Mouse (Mus musculus) CD4-positive, CD25-positive, alpha-beta regulatory T cell, adult 2 months (primary cell): Measurements from ENCODE around the gene Siae.
A peak's percentile ranks its signal among the peaks of the same experiment; 100 is the strongest.

Experiments
- DNase-seq: peaks from one replicate; pipeline ENCODE4 v3.0.0-alpha.2; 2012; ENCODE audit warnings: low read depth, low spot score

Siae gene

DNA sequence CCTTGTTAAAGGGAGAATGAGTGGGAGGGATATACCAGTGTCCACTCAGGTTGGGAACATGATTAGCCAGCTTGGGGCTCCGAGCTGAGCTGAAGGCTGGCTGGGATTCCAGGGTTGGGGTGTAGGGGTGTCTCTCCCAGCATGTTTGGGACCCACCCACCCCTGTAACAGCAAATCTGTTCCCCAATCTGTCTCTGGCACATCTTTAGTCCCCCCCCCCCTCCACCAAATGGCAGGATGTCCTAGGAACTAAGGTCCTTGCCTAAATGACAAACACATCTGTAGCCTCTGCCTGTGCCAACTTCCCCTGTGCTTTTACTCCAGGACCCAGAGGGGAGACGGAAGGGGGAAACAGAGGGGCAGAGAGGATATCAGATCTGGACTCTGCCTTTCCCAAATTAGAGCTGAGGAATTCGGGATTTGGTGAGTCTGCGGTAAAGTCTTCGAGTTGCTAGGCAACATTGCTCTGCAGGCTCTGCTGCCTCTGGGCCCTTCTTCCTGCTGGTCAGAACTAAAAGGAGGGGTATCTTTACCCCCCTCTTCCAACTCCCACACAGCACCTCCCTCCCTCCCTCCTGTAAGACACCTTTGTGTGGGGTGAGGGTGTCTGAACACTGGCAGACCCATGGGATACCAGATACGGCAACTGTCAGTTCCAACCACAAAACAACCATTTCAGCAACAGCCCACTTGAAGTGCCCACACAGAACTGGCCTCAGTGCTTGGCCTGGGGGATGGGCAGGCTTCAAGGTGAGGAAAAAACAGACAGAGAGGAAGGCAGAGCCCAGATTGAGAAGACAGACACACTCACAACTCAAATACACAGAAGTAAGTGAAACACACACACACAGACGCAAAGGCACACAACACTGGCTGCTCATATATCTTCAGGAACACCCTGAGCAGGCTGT is at the start of gene Siae:
TSS of gene Siae (plus strand) at position 861 of the 911 bp plus-strand sequence.
- DNase-seq = no peak

DNA sequence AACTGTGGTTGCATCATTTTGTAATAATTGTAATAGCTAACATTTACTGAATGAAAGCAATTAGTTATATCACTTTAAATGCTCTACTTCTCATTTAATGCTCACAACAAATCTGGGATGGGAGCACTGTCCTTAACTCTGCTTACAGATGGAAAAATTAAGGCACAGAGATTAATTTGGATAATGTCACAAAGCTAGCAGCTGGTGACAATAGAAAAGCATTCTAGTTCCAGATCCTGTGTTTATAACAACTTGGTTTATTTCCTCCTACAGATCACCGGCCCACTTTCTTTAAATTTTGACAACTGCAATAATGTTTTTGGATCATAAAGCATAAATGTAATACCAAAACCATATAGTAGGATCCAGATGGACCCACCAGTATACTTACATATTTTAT is 49.5 kb upstream of the Siae start:
- DNase-seq = no peak

DNA sequence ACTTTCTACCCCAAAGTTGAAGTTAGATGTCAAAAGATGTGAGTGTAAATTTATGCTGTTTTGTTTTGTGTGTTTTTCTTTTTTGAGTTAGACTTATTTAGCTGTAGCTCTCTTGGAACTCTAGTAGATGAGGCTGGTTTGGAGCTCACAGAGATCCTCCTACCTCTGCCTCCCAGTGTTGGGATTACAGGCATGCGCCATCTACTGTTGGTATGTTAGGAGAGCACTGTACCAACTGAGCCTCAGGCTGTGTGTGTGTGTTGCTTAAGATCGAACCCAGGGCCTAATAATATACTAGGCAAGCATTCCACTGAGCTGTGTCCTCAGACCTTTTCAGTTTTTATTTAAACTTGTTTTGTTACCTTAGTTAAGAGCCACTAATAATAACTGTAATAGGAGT is 43.4 kb upstream of the Siae start:
- peak; percentile 23 for DNase-seq

DNA sequence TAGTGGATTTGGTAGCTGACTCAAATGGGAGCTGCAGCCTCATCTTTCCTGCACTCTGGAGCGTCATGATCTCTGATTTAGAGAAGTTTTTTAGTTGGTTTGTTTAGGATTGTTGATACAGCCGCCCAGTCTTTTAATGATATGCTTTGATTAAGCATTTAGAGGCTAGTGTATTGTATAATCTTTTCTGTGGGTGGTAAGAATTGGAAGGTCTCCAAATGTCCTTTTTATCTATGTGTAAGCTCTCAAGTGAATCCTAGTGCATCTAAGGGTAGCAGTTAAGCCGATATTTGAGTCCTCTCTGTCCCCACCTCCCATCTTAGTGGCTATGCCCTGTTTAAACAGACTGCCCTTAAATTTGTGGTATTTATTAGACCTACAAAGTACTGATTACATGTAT is 41.0 kb upstream of the Siae start:
- DNase-seq = no peak

DNA sequence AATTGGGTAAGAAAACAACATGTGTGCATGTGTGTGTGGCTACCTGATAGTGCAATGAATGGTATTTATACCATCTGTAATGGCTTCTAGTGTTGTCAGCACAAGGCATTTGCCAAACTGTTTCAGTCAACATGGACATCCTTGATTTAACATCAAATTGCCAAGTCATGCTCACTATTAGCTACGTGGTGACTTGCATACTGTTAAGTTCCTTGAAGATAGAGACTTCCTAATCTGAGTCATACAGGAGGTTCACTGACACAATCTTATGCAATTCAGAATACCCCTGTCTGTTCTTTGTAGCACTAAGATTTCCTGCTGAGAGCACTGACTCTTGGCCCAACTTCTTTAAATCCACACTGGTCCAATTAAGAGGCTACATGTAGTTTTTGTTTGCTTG is 38.0 kb upstream of the Siae start:
- no peak for DNase-seq

DNA sequence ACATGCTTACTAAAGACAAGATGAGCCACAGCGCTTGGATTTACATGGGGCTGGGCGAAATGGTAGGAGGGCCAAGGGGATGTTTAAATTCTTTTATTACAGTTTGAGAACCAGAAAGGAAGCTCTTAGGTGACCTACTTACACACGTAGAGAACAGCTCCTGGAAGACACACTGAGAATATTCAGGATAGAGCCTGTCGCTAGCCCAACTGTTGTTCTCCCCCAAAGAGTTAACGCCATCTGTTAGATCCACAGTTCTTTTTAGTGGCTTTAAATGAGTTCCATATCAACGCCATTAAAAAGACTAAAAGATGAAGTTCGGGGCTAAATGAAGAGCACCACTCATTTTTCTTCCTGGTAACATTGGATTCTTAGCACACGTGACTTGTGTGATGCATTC is 36.5 kb upstream of the Siae start:
- DNase-seq = no peak

DNA sequence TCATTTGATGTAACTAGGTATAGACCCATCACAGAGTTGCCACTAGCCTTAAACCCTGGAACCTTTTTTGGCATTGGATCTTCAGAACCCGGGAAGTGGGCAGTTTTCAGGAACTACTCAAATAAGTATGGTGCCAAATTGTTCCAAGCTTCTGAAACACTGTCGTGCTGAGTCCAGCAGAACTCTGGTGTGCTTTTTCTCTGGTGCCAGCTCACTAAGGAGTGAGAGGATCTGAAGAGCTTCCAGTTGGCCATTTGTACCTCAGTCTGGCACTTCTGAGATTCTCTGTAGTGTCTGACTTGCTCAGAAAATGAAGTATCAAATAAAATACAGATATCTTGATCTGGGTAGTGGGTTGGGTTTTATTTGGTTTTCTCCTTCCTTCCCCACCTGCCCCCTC is 35.5 kb upstream of the Siae start:
- DNase-seq = no peak

DNA sequence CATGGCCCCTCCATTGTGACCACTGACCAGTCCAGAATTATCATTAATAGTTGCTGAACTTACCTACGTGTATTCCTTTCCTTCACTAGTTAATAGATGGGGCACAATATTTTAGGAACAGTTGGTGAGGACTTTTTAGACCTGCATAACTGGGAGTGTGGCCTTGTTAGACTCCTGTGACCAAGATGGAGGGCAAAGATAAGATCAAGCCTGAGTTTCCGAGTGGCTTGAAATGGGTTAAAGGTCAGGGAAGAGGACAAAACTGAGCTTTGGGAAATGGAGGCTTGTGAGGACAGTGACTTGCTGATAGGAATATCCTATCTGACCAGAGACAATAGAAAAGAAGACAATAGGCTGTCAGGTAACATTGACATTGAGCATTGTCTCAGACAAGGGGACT is 30.0 kb upstream of the Siae start:
- no peak for DNase-seq

DNA sequence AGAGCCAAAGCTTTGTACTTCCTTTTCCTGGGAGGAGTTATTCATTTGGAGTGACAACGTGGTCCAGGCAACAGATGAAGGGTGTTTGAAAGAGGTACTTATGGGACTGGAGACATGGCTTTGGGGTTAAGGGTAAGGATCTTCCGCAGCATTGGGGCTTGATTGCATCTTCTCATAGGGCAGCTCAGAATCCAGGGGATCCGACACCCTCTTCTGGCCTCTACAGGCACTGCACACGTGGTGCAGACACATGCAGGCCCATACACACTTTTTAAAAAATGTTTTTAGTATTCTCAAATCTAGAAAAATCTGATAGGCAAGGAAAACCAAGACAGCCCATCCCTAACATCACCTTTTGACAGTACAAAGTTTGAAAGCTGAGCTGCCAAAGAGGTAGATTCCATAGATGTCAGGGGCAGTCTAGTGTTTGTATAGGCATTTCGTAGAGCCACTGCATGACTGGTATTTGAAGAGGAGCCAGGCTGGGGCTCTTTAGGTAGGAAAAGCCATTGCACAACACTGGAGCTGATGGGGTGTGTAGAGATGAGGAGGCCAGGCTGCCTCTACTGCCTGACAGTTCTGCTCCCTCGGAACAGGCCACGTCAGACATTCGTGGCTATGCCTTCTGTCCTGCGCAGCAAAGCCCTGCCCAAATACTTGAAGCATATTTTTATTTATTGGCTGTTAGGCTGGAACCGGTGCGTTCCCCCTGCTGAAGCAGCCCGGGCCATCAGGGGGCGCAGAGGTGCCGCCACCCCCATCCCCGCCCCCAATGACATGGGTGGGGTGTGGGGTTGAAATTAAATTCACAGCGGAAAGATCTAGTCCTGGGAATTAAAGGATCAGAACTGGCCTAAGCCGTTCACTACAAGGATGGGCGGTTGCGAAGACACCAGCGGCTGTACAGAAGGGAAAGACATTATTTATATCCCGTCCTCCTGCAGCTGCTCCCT is 28.8 kb upstream of the Siae start:
- no peak for DNase-seq

DNA sequence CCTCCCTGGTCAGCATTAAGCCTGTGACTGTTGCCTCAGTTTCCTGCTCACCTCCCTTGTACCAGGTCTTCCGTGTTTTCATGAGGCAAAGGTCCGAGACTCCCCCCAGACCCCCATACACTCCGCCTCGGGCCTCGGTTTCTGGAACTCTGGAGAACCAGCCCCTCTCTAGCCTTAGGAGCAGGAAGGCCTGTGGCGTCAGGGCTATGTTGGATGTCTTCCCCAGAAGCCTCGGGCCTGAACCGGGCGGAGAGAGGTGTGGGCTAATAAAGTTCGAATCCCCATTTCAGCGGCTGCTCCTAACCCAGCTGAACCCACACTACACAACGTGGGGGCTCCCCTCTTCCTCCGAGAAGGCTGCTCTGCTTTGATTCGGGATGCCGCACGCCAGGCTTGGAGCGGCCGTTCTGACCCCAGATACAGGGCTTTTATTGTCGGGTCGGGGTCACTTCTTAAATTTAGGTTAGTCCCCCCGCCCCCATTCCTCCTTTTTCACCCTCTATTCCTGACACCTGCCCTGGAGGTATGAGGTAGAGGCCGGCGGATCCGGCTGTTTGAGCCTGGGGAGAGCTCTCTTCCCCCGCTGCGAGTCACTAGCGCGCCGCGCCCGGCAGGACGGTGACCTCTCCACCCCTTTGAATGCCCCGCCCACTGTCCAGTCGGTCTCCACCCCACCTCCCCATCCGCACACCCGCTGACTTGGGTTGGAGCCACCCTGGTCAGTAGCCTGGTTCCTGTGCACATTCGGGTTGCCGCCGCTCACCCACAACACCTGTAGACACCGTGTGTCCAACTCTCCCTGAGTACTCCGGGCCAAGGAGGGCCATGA is 27.9 kb upstream of the Siae start, which contains the start of gene Esam:
TSS of gene Esam (plus strand) at position 683 of the 829 bp plus-strand sequence.
- no peak for DNase-seq

DNA sequence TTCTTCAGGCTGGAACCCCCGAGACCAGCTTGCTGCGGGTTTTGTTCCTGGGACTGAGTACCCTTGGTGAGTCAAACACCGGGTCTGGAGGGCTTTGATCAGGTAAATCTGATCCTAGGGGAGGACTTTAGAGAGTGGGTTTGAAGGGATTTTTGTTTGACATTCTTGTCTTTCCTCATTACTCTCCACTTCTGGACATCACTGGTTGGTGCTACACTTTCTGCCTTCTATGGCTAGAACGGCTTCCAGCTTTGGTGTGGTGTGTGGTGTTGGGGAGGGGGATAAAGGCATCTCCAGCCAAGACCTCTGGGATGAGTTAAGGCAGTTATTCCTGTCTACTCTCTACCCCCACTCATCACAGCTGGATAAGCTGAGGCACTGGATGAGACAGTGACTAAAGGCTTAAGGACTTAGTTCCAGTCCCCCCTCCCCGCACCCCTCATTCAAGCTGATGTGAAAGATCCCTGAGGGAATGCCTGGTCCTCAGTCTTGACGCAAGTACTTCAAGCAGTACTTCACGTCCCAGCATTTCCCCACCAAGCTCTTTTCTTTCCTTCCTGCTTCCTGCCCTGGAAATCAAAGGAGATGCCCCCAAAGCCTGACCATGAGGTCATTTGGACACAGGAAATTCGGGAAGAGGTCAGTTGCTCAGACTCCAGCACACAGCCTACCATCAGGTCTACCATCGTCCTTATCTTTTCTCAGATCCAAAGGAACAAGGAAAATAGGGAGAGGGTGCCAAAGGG is 27.1 kb upstream of the Siae start:
- DNase-seq = no peak

DNA sequence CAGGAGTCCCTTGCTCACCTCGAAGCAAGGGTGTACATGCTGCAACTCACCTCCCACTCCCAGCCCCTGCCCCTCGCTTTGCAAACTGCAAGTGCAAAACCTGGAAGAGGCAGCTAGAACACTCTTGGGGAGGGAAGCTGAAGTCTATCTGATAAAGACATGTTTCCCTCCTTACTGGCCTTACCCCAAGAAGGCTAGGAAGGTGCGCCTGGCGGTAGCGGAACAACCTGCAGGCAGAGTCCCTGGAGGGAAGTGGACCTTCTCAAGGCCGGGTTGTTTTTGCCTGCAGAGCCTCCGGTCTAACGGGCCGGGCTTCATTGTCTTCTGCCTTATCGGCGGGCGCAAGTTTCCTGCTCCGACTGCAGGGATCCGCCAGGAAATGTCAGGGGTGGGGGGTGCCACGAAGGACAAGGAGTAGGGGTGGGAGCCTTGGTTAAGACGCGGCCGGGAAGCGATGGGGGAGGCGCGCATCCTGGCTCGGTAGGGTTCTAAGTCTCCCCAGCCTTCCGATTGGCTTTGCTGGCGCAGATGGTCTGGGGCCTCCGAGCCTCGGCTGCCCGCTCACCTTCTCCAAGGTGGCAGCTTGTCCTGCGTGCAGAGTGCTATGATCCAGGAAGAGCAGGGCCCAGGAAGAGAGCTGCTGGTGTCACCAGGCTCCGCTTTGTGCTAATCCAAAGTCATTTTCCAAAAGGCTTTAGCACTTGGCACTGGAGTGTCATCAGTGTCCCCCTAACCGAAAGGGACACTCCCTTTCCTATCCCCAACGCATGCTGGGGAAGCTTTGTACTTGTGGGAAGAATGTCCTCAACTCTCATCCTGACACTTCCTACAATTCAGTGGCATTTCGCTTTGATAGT is 25.2 kb upstream of the Siae start:
- DNase-seq = peak; percentile 39

DNA sequence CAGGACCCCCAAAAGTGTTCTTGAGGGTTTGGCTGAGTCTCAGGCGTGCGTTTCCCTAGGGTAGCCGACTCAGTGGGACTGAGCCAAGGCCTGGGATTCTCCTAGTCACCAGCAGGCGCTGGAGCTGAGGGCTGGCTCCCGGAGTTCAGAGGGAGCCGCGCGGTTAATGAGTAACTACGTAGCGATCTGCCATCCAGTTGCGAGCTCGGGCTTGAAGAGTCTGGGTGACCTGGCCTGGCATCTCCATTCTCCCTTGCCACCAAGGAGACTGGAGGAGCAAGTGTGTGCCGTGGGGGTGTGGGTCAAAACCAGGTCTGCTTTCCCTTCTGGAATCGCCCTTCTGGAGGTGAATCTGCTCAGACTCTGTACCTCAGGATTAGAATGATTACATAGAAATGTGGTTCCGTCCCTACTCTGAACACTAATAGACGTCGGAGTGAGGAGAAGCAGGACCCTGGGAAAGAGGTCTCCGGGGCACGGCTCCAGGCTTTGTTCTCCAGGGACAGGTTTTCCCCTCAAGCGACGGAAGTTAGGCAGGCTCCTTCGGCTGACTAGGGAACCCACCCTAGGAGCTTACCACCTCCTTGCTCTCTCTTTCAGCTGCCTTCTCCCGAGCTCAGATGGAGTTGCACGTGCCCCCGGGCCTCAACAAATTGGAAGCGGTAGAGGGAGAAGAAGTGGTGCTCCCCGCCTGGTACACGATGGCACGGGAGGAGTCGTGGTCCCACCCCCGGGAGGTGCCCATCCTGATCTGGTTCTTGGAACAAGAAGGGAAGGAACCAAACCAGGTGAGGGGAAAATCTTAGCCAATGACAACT is 24.4 kb upstream of the Siae start:
- no peak for DNase-seq

DNA sequence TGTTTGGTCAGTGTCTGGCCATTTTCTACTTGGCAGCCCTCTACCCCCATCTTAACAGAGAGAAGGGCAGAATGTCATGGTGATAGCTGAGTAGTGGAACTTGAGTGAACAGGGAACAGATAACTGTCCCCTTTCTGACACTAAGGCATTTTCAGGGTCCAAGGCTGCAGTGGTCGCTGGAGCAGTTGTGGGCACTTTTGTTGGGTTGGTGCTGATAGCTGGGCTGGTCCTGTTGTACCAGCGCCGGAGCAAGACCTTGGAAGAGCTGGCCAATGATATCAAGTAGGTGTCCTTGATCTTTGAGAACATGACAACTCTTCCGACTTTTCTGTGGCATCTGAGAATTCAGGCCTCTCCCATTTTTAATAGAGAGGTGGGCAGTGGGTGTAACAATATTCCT is 18.6 kb upstream of the Siae start:
- DNase-seq = no peak

DNA sequence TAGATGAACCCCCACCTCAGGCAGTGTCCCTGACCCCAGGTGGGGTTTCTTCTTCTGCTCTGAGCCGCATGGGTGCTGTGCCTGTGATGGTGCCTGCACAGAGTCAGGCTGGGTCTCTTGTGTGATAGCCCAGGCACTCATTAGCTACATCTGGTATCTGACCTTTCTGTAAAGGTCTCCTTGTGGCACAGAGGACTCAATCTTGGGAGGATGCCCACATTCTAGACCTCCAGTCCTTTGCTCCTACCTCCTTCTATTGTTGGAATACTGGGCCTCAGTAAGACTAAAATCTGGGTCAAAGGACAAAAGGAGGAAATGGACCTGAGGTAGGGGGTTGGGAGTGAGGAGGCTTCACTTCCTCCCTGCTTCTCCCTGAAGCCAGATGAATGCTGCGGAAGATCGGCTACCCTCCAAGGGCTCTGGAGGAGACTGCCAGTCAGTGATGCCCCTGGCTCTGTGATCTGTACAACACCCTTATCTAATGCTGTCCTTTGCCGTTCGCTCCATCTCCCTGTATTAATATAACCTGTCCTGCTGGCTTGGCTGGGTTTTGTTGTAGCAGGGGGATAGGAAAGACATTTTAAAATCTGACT is 17.7 kb upstream of the Siae start:
- no peak for DNase-seq

DNA sequence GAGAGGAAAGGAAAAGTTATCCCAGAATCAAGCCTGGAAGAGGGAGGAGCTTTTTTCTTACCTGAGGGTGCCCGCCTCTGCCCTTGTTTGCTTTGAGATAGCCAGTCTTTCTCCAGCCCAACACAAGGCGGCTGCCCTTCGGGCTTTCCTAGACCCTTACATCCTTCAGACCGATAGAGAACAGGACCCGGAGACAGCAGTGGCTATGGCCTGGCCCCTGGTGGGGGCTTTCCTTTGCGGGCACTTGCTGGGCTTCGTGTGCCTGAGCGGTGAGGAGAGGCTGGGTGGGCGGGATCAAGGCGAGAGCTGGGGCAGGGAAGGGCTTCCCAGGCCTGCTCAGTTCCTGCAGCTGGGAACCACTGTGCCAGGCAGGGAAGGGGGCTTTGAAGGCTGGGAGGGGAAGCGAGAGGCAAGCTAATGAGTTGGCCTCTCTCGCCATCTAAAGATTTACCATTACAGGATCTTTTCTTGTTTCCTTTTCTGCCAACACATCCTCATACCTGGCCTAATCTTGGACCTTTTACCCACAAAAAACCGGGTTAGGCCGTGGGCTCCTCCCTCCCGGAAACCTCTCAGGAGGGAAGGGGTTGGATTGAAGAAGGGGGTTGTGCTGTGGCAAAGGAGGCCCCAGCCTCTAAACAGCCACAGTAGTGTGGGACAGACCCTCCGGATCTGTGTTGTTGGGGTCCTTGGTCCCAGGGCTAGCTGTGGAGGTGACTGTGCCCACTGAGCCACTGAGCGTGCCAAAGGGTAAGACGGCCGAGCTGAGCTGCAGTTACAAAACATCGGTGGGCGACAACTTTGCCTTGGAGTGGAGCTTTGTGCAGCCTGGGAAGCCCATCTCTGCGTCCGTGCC is 16.1 kb upstream of the Siae start, which contains the start of gene Vsig2:
TSS of gene Vsig2 (plus strand) at position 86 of the 856 bp plus-strand sequence.
- DNase-seq = no peak

DNA sequence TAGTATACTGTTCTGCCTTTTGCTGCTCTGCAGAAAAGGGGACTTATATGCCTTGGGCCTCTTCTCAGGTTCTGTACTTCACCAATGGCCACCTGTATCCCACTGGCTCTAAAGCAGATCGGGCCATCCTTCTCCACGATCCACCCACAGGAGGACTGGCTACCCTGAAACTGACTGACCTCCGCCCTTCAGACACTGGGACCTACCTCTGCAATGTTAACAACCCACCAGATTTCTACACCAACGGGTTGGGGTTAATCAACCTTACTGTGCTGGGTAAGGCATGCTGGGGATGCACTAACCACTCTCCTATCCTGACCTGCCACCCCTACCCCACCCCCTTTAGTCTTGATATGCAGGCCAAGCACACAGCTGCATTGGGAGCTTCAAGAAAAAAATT is 15.3 kb upstream of the Siae start:
- no peak for DNase-seq
